Mouse (Mus musculus): ENCODE measurements at regions not wholly inside any gene's neighbourhood (a gene's known extent, or its start where the extent isn't known, plus 50 kb on each side); places are given as distances from the start of the nearest gene placed in this dataset.

DNA sequence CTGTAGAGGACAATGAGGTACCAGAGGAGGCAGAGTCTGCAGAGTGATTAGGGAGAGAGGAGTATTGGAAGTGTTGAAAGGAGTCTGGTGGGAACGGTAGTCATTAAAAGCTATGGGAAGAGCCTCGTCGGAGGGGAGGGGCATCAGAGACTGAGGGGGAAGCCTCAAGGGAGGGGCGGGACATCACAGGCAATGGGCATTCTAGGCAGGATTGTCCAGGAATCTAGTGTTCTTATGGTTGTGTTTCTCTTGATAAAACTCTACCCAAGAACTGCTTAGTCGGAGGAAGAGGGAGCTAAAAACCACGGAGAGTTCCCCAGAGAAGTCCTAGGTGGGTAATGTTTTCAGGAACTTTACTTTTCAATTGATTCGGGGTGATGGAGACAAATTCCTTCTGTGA lies 90.2 kb downstream of the Sec23ip start:
- no peak for ATAC-seq (replicated peaks; ENCODE audit: low FRiP score, poor library complexity, severe bottlenecking)

DNA sequence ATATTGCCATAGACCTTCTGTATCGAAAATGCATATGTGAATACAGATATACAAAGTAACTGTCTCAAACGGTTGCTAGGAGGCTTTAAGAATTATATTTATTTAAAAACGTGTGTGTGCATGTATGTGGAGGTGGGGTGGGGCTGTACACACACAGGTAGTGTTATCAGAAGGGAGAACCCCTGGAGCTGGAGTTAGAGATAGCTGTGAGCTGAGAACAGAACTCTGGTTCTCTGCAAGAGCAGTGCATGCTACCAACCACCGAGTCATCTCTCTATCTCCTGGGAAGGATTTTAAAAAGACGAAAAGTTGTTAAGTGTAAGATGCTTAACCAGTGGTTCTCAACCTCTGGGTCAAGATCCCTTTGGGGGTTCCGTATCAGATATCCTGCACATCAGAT lies 91.7 kb downstream of the Sec23ip start:
- no peak for ATAC-seq (replicated peaks; ENCODE audit: low FRiP score, poor library complexity, severe bottlenecking)

GRCm38 (mm10) chr7:128842561-128842960 lies 97.8 kb downstream of the Sec23ip start:
- ATAC-seq (replicated peaks; ENCODE audit: low FRiP score, poor library complexity, severe bottlenecking), result no peak

- ATAC-seq (replicated peaks; ENCODE audit: low FRiP score, poor library complexity, severe bottlenecking), result no peak
These were observed 98.8 kb downstream of the Sec23ip start for GRCm38 (mm10) chr7:128843576-128843975.

GRCm38 (mm10) chr7:128849261-128849660 lies 104.5 kb downstream of the Sec23ip start:
- no peak for ATAC-seq (replicated peaks; ENCODE audit: low FRiP score, poor library complexity, severe bottlenecking)

GRCm38 (mm10) chr7:128854193-128854592 lies 109.5 kb downstream of the Sec23ip start:
- peak; percentile 69 for ATAC-seq (replicated peaks; ENCODE audit: low FRiP score, poor library complexity, severe bottlenecking)

DNA sequence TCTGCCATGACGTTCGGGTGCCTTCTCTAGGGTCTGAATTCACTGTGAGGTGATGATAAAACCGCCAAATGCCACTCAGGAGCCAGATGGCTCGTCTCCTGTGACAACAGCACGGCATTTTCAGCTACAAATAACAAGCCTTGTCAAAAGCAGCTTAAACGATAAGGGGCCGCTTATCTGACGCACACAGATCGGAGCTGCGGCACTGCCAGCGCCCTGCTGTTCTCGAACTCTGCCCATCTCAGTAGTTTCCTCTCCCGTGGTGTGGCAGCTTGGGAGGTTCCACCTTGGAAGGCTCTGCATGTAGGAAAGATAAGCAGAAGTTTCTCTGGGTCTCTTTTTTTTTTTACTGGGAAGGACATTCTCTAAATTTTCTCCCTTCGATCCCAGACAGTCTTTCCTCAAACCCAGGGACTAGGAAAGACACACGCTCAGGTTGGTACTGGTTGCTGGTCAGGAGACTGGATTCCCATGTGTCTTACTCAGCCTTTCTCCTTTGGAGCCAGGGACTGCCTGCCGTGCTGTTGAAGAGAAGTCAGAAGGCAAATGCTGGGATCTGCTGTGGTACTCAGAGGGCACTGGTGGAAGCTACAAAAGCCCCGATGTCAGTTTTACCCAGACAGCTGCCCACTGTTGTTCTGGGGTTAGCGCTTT lies 110.1 kb downstream of the Sec23ip start:
- peak; percentile 97 for ATAC-seq (replicated peaks; ENCODE audit: low FRiP score, poor library complexity, severe bottlenecking)

DNA sequence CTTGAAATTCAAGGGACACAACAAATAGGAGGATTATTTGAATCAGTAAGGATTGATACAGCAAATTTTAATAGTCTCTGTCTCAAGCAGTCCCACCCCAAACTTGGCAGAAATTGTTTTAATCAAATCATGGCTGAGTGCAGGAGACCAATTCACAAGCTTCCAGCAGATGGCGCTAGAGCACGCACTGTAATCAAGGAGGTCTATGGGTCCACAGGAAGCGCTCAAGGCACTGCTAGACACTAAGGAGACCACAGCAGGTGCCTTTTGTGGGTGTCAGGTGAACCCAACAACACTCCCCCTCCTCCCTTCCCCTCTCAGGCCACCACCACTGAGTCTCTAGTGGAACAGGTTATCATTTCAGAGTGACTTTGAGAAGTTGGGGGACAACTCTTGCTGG lies 115.4 kb downstream of the Sec23ip start:
- 0 out of 2 replicates have a peak, but pooled peaks have one; percentile 65 for ATAC-seq (replicated peaks; ENCODE audit: low FRiP score, poor library complexity, severe bottlenecking)

DNA sequence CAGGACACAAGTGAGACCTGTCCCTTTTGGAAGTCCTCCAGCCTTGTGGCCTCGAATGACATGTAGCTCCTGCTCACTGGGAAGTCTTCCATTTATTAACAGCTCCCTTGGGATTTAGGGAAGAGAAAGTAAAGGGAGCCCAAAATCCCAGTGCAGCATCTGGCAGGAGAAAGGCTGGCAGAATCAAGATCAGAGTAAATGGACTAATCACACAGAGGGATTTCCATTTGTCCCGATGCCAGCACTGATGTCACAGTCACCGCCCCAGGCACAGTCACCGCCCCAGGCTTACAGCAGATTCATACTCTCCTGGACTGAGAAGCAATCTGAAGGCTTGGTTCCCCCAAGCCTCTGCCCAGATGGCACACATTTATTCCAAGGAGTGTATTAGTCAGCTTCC lies 116.0 kb downstream of the Sec23ip start:
- ATAC-seq (replicated peaks; ENCODE audit: low FRiP score, poor library complexity, severe bottlenecking), result no peak

- ATAC-seq (replicated peaks; ENCODE audit: low FRiP score, poor library complexity, severe bottlenecking), result no peak
These were observed 116.6 kb downstream of the Sec23ip start for GRCm38 (mm10) chr7:128861376-128861775.

DNA sequence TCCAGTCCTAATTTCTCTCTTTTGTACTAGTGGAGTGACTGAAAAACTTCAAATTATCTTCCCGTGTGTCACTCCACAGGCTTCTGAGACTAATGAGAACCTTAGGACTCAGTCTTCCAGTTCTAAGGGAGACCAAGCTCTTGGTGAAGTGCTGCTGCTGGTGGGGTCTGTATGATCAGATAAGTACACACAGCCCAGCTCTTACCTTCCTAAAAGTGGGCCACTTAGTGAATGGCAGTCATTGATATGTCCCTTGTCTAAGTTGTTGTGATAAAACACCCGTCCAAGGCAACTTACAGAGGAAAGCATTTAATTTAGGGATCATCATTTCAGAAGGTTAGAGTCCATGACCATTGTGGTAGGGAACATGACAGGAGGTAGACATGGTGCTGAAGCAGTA lies 124.1 kb downstream of the Sec23ip start:
- ATAC-seq (replicated peaks; ENCODE audit: low FRiP score, poor library complexity, severe bottlenecking), result no peak

GRCm38 (mm10) chr7:128884015-128884414 lies 139.3 kb downstream of the Sec23ip start:
- no peak for ATAC-seq (replicated peaks; ENCODE audit: low FRiP score, poor library complexity, severe bottlenecking)

DNA sequence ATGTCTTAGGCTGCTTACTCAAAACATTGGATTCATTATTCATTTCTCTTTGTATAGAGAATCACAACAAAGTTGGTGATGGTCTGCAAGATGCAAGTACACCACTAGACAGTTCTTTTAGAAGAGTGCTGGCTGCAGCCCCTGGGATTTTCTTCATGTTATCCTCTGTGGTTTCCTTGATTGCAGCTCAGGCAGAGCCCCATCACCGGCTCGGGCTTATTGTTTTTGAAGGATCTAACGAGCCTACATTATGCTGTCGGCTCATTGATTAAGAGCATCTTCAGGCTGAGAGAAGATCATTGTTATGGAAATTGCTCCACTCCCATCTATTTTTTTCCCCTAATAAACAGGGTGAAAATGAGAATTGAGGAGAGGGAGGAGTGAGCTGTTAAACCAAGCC lies 140.8 kb downstream of the Sec23ip start:
- ATAC-seq (replicated peaks; ENCODE audit: low FRiP score, poor library complexity, severe bottlenecking), result no peak

DNA sequence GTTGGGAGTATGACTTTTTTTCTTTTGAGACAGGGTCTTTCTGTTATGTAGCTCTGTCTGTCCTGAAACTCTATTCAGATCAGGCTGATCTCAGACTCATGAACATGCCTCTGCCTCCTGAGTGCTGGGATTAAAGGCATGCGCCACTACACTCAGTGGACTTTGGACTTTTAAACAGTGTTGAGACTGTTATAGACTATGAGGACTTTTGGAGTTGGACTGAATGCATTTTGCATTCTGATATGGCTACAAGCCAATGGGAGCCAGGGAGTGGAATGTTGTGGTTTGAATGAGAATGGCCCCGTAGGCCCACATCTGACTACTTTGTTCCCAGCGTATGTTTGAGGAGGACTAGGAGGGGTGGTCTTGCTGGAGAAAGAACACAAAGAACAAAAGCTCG lies 165.4 kb downstream of the Sec23ip start:
- no peak for ATAC-seq (replicated peaks; ENCODE audit: low FRiP score, poor library complexity, severe bottlenecking)

DNA sequence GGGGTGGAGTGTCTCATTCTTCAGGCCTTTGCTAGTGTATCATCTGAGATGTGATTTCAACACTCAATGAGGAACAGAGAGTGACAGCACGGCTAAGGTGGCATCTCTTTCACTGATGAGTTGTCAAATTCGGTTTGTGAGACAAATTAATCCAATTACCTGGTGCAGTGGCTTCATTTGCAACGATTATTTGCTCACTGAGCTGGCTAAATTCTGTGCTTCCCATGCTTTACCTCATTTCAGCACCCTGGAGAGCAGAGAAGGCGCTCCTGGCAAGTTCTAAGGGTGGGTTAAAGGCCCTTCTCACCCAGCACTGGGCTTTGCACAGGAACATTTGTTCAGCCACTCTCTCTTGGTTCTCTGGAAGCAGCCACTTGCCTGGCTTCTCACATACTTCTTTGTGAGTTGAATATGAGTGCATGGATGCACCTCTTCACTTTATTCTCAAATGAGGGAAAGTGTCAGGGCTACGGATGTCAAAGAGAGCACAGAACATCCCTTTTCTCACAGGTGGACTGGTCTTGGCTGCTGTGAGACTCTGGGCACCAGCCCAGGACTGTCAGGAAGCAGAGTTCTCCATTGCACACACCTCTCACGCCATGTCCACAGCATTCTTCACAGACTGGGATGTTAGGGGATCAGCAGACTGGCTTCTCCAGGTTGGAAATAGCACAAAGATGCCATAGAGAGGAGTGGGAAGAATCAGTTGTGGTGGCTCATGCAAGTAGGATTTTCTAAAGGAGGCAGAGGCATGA lies 193.4 kb downstream of the Sec23ip start:
- ATAC-seq (replicated peaks; ENCODE audit: low FRiP score, poor library complexity, severe bottlenecking), result no peak

DNA sequence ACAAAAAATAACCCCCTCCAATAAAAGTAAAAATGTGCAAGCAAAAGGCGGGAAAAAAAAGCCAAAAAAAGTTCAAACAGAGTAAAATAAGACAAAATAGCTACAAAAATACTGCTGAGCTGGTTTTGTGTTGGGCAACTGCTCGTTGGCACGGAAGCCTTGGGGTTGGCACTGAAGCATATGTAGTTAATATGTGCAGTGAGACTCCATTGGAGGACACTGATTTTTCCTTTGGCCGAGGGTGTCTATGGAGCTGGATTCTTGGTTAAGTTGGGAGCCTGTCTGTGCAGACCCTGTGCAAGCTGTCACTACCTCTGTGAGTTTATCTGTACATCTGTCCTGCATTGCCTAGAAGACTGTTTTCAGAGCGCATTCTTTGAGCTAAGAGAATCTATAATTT lies 215.8 kb downstream of the Sec23ip start:
- ATAC-seq (replicated peaks; ENCODE audit: low FRiP score, poor library complexity, severe bottlenecking), result no peak

- no peak for ATAC-seq (replicated peaks; ENCODE audit: low FRiP score, poor library complexity, severe bottlenecking)
These were observed 235.2 kb downstream of the Sec23ip start for GRCm38 (mm10) chr7:128979904-128980303.

DNA sequence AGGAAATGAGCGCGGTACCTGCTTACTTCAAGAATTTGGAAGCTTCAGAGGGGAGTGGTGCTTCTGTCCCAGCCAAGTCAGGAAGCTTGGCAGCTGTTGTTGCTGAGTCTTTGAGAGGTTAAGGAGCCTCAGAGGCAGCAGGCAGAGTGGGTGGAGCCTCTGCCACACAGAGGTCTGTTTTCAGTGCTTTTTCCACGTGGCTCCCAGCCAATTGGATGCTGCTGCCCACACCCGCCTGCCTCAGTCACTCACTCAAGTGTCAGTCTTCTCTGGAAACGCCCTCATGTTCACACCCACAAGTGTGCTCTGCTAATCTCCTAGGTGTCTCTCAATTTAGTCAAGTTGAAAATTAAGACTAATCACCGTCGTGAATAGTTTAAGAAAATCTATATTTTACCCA lies 236.1 kb downstream of the Sec23ip start:
- ATAC-seq (replicated peaks; ENCODE audit: low FRiP score, poor library complexity, severe bottlenecking), result no peak

DNA sequence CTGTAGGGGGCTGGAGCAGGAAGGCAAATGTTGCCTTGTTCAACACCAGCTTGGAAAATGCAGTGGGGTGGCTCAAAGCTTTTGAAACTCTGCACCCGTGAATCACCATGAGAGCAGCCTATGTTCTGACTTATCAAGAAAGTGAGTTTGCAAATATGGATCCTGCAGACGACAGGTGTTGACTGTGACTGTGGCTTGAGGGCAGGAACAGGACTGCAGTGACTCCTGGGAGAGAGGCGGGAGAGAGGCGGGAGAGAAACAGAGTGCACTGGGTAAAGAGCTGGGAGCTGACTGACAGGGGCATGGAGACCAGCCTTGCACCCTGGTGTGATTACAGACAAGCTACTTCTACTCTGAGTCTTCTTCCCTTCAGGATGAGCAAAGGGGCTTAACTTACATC lies 254.0 kb downstream of the Sec23ip start:
- no peak for ATAC-seq (replicated peaks; ENCODE audit: low FRiP score, poor library complexity, severe bottlenecking)

DNA sequence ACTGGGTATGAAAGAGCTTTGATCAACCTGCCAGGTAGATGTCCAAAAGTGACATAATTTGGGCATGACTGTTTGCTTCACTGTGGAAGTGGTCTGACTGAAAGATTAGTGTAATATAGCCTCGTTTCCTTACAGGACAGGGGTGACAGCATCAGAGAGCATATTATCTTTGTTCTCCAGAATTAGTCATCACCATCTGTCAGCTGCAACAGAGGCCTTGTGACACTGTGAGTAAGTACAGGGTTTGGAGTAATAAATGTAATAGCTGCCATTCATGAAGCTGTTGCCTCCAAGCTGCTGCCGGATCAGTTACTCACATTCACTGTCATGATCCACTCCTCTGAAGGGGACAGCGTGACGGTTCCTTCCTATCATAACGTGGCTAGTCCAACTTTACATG lies 254.4 kb upstream of the Plpp4 start:
- ATAC-seq (replicated peaks; ENCODE audit: low FRiP score, poor library complexity, severe bottlenecking), result no peak

- ATAC-seq (replicated peaks; ENCODE audit: low FRiP score, poor library complexity, severe bottlenecking), result no peak
These were observed 253.7 kb upstream of the Plpp4 start for GRCm38 (mm10) chr7:129003150-129003549.

- no peak for ATAC-seq (replicated peaks; ENCODE audit: low FRiP score, poor library complexity, severe bottlenecking)
These were observed 240.5 kb upstream of the Plpp4 start for GRCm38 (mm10) chr7:129016353-129016752.
